Mouse (Mus musculus) urinary bladder, postnatal 25 days (tissue): ENCODE results near the gene Smpd4.

Experiments
- DNase-seq: peaks from one replicate; pipeline ENCODE4 v3.0.0; 2022; ENCODE audit warnings: low spot score

Gene Smpd4

DNA sequence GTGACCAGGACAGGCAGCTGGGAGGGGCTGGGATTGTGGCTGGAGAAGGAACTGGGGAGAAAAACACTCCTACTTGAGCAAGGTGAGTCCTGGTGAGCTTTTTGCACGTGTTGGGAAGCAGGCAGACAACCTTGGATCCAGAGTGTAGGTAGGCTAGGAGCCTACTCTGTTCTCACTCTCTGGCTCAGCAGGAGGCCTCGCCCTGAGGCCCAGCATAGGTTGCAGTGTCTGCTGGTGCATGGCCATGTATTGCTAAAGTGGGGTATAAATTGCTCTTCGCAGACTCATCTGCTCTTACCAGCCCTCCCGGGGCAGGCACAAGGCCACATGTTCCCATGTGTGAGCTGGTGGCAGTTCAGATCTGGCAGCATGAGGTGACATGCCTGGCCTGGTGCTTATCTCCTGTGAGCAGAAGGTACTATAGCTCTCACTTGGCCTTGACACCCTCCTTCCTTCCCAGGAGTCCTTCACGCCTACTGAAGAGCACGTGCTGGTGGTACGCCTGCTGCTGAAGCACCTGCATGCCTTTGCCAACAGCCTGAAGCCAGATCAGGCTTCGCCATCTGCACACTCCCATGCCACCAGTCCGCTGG is 19.0 kb downstream of the Smpd4 start:
- DNase-seq: no peak

GRCm38 (mm10) chr16:17639081-17639480 is 19.9 kb downstream of the Smpd4 start:
- DNase-seq: no peak

DNA sequence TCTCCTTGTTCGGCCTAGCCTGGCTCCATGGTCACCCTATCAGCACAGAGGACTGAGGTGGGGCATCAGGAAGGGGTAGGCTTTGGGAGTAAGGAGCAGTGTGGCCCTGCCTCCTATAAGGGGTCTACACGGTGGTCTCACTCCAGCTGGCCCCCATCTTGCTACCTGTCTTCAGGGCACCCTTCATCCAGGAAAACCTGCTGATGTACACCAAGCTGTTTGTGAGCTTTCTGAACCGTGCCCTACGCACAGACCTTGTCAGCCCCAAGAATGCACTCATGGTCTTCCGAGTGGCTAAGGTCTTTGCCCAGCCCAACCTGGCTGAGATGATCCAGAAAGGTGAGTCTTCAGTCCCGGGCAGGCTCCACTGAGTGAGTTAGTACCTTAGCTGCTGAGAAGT is 20.8 kb downstream of the Smpd4 start:
- no peak for DNase-seq

- DNase-seq: no peak
Measured at GRCm38 (mm10) chr16:17640706-17641105, 21.6 kb downstream of the Smpd4 start.

- DNase-seq: no peak
Measured at GRCm38 (mm10) chr16:17641301-17641700, 22.1 kb downstream of the Smpd4 start.

- no peak for DNase-seq
Measured at GRCm38 (mm10) chr16:17642311-17642710, 23.2 kb downstream of the Smpd4 start.

DNA sequence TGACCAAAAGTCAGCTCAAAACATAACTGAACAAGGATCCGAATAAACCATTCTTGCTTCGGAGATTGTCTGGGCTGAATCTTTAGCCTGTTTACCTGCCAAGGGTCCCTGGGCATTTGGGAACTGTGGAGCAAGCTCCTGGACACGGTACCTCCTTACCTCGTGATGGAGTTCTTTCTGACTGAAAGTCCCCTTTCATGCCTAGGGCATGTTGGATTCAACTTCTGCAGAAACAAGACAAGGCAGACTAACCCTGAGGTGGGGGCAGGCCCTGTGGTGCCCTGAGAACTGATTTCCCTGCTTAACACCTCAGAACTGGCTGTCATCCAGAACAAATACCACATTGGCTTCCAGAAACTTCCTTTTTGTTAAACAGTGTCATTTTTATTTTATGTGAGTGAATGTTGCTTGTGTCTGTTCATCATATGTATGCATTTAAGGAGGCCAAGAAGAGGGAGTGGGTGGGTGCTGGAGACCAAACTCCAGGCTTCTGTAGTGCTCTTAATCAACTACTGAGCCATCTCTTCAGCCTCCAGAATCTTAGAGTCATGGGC is 24.4 kb downstream of the Smpd4 start:
- no peak for DNase-seq

DNA sequence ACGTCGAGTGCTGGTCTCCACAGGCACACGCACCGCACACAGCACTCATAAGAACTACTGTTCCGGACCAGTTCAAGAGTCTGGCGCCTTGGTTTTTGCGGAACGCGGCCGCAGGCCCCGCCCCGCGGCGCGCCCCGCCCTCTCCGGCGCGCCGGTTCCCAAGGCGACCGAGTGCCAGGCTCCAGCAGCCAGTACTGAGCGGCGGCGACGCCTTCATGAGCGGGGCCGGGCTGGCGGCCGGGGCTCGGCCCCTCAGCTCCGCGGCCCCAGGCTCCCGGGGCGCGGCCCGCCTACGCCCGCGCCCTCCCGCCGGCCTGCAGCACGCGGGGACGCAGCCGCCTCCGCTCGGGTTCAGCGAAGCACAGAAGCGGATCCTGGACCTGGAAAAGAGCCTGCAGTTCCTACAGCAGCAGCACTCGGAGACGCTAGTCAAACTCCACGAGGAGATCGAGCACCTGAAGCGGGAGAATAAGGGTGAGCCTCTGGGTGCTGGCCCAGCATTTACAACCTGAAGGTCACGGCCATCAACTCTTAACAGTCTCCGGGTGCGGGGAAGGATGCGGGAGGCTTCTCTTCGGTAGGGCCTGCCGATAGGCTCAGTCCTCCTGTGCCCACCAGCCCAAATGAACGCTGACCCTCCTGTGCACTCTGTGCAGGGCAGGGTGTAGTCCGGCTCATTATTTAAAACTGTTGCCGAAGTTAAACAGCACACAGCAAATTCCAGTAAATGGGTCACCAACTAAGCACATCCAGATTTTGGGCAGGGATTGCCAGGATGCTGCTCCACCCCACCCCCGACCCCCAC is 27.4 kb downstream of the Smpd4 start, which contains the start of gene Ccdc74a:
Gene Ccdc74a, plus strand, starts transcription at position 161 of the 805 bp plus-strand sequence.
- DNase-seq: peak; percentile 79

GRCm38 (mm10) chr16:17647156-17647555 is 28.0 kb downstream of the Smpd4 start:
- no peak for DNase-seq

DNA sequence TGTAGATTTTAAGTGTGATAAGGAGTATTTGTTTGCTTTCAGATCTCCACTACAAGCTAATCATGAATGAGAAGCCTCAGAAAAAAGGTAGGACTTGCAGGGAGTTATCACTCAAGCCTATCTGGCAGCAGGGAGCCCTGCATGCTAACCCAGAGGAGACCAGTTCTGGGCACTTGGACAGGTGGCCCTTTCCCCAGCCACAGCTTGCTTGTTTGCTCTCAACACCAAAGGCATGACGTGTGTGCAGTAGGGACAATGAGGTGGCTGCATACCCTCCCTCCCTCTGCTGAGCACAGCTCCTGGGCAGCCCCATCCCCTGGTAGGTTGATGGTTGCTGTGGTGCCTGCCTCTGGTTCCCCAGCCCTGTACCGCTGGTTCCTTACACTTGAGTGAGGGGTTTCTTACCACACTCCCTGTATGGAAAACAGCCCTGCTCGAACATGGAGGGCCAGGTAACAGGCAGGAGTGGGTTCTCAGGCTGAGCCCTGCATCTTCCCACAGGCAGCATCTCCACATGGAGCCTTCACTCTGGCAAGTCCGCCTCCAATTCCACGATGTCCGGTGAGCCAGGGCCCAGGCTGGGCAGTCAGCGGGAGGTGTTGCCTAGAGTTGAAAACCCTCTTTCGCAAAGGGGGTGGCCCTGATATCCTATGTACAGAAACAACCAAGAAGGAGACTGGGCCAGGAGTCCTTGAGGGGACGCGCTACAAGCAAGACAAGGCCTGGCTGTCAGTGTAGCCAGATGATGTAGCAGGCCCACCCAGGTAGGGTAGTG is 28.6 kb downstream of the Smpd4 start:
- no peak for DNase-seq

DNA sequence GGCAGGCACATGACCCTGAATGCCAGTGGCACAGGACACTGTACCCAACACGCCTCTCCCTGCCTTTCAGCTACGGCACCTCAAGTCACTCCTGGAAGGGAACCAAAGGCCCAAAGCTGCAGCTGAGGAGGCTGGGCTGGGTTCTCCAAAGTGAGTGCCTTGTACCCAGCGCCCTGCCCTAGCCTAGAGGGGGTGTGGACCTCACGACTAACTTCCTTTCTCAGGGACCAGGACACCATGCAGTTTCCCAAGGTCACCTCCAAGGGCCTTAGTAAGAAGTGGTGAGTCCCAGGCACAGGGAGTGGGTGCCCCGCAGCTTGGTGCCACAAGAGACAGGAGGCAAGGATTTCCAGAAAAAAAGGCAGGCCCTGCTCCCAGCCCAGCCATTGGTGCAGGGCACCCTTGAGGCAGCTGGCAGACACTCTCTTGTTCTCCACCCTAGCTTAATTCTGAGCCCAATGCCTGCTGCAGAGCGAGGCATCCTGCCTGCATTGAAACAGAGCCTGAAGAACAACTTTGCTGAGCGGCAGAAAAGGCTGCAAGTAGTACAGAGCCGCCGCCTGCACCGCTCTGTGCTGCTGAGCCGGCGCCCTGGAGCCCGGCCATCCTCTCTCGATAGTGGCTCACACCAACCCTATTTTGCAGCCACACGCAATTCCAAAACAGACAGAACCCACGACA is 30.9 kb downstream of the Smpd4 start:
- no peak for DNase-seq

DNA sequence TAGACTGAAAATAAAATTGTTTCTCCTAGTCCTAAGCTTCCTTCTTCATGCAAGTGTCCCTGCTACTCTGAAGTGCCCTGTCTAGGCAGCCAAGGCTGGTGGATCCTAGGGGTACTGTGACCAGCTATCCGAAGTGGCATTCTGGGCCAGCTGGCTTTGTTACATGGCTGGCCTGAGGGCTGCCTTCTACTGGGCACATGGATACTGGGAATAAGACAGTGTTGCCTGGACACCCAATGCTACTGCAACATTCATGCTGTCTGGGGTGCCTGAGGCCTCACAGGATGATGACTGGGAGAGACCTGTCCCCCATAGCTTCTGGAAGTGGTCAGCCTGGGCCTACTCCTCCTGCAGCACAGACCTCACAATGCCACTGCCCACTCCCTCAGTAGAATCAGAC is 31.6 kb downstream of the Smpd4 start:
- DNase-seq: no peak

DNA sequence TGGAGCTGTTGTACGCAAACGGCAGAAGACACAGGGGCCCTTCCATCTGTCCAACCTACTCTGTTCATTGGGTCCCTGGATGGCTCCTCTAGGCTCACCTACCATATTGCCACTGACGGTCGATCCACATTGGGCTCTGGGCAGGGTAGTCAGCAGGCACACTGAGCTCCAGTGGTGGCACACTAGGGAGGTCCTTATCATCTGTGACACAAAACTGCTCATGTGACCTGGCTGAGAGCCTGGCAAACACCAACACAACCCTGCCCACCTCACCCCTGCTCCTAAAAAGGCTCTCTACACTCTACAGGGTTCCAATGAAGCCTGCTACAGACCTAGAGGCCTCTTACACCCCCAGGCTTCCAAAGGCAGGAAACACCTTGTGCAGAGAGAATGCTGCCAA is 33.5 kb downstream of the Smpd4 start:
- DNase-seq: no peak

DNA sequence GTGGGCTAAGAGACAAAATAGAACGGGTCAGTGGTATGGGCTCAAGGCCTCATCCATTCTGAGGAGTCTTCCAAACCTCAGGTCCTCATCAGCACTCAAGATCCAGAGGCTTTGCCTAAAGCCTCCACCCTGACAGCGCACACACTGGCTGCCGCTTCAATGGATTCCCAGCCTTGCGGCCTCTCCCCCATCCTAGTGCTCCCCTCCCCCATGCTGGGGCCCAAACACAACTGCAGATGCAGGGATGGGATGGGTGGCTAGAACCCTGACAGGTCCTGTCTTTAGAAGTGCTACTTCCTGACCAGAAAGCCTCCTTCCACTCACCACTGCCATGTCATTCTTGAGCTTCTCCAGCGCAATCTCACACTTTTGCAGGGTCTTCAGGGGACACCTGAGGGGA is 34.4 kb downstream of the Smpd4 start:
- DNase-seq: no peak

DNA sequence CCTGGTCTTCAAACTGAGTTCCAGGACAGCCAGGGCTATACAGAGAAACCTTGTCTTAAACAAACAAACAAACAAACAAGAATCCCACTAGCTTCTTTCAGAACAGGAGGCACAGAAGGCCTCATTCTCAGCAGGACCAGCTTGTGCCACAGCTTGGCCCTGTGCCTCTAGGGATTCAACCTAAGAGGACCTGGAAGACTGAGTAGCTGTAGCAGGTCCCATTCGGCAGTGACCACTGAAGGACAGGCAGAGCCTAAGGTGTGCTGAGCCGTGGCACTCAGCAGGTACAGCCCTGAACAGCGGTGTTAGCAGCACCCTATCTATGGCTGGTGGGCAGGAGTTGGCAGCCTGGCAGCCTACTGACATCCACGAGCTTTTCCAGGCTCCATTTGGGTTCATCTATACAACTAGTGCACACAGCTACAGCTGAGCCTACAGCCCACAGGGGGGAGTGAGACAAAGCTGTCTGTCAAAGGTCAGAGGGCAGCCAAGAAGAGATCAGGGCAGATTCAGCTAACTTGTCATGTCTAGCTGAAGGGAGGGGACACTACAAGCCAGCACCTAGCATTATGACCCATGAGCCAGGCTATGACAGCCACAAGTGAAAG is 35.1 kb downstream of the Smpd4 start:
- DNase-seq: no peak

DNA sequence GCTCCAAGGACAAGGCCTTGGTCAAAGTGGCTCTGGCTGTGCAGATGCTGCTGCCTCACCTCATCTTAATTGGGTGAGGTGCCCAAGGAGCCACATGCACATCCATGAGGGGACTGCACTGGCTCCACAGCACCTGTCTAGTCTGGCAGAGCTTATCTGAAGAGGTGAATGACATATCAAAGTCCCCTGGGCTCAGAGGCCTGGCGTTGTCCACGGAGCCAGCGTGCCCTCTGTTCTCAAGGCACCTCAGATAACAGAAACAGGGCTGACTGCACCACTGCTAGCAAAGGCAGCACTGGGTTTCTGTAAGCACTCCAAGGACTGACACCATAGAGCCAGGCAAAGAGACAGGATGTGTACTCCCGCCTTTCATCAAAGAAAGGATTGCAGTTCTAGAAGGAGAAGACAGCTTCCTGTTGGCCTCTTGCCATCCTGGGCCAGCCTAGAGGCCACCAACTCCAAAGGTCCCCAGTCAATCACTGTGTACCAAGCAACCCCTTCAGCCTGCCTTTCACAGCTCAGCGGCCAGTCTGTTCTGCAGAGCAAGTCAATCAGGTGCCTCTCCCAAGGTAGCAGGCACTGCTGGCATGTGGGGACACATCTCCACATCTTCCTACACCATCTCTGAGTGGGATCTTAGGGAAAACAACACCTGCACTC is 37.2 kb downstream of the Smpd4 start:
- DNase-seq: no peak

DNA sequence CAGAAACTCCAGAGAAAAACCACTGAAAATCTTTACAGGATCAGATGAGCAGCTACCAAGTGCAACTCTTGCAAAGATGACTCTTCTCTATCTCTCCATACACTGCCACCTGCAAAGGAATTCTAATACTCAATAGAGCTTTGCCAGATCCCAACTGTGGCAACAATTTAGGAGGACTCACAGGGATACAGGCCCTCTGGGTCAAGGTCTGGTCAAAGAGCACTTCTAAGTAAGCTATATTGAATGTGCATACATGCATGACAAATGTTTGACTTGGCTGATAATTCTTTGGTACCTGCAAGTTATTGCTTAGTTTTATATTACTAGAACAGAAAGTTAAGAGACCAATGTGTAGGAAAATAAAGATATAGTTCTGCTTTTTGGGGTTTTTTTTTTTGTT is 46.4 kb downstream of the Smpd4 start:
- DNase-seq: no peak

- no peak for DNase-seq
Measured at GRCm38 (mm10) chr16:17669886-17670285, 50.7 kb downstream of the Smpd4 start.
